Mouse (Mus musculus): ENCODE measurements around the gene Large2.
"Not testable (repeated sequence)": the region's sequence is repeated elsewhere in the genome, so short reads cannot be mapped to it uniquely, and the experiment has no call there.

The Large2 gene

DNA sequence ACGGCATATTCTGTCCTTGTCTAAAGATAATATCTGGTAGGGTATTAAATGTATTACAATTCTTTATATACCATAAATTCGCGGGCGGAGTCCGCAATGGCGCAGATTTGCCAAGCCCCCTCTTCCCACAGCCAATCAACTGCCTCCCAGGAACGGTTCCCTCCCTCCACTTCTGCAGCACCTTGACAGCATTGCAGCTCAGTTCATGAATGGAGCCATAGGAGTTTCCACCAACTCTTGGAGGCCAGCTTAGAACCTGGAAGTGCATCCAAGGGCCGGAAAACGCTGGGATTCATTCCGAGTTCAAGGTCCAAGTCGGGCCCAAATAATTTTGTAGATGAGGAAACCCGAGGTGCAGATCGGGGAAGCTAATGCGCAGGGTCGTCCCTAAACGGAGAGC lies at the start of gene Large2, which contains the start of gene Pex16:
Gene Large2, minus strand, starts transcription at position 356 of the 400 bp plus-strand sequence.
Gene Pex16, plus strand, starts transcription at position 163 of the 400 bp plus-strand sequence.
- DNase-seq (ENCODE audit: low read depth, low spot score): no peak

DNA sequence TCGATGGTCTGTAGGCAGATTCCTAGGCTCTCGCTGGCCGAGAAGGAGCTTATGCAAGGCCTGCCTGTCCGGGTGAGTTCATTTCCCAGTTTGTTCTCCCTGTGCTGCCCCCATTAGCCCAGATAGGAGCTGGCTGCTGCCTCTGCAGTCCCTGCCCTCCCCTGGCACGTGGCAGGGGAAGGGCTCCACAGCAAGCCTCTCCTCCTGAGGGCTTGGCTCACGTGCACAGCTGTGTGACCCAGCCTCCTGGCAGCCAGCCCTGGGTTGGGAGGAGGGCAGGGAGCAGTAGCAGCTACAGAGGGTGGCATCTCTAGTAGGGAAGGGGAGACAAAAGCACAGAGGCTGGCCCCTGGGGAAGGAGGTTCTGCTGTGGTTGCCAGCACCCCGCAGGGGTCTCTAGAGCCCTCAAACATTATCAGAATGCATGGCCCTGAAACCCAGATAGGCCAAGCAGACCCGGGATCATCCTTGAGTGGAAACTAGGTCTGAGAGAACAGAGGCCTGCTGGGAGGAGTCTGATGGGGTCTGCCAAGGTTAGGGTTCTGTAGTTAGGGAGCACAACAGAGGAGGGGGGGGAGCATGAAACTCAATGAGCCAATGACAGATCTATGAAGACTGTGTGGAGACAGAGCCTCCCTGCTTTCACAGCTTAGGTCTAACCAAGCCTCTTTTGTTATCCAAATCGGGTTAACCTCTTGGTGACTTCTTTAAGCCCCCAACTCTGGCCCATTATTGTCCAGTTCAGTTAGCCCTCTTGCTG lies 49.2 kb upstream of the Large2 start:
- peak; percentile 72 for DNase-seq (ENCODE audit: low read depth, low spot score)

DNA sequence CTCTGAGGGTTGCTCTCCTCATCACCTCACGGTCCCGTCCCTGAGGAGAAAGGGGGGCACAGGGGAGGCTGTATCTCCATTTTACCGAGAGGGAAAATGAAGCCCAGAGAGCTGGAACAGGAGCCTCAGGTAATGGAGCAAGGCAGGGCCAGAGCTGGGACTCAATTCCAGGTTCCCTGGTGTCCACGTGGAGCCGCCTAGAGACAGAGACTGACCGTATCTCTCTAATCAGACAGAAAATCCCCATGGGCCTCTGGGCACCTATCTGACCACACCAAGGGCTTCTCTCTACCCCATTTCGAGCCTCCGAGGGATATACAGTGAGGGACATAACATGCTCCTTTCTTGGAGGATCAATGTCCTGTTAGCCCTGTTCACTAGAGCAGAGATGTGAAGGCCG lies 48.5 kb upstream of the Large2 start:
- DNase-seq (ENCODE audit: low read depth, low spot score): no peak

DNA sequence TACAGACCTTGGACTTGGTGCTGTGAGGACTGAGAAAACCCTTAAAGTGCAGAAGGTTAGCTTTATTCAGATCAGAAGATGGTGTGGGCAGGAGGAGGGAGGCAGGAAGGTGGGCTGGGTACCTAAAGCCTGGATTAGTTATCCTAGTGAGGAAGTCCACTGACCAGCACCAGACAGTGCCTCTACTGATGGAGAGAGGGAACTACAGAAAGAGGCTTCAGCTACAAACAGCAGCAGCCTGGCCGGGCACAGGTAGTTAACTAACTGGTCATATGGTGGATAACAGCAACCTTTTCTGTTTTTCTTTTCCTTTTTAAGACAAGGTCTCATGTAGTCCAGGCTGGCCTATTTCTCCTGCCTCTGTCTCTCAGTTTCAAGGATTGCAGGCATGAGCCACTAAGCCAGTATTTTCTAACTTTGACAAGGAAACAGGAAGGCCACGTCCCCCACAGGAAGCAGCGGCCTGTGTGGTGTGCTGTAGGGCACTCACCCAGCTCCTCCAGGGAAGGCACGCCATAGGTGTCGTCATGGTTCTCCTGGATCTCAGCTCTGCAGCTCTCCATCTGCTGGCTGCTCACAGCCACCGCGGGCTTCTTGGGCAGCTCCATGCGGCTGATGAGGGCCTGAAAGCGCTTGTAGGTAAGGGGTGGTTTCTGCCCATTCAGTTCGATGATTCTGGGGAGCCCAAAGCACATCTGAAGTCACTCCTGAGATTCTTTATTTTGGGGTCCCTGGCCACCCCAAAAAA lies 47.9 kb upstream of the Large2 start:
- DNase-seq (ENCODE audit: low read depth, low spot score): no peak

DNA sequence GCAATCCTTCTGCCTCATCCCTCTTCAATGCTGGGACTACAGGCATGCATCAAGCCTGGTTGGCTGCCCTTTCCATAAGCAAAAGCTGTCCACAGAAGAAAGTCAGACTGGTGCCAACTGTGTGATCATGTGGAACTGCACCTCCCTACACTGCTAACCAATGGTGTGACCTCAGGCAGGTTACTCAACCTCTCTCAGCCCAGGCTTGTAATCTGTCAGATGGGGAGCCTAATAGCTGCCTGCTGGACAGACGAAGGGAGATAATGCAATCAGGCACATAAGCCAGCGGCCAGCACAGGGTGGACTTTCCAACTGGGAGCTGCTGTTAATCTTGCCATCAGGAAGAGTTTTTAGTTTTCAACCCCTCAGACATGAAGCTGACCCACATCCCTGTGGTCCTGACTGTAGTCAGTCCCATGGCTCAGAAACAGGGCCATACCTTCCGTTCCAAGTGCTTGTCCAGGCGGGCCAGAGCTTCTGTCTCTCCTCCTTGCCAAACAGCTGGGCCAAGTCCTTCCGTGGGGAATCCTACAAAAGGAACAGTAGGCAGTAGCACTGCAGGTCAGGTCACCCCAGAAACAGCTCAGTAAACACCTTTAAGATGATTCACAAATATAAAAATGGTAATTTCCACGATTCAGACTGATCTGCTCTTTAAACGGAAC lies 47.2 kb upstream of the Large2 start:
- DNase-seq (ENCODE audit: low read depth, low spot score): no peak

DNA sequence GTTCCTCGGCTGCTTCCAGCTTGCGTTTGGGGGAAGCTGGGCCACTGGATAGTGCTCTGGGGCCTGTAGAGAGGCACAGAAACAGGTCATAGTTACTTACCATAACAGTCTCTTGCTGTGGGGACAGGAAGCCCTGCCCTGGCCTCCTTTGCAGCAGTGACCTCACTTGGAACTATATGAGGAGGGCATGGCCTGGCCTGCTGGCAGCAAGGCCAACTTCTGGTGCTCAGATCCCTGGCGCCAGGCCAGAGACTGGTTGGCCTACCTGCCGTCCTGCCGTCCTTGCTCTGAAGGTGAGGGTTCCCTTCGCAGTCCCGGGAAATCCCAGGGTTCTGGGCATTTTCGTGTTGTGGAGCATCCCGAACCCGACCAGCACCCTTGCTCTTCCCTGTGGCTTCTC lies 37.0 kb upstream of the Large2 start:
- no peak for DNase-seq (ENCODE audit: low read depth, low spot score)

DNA sequence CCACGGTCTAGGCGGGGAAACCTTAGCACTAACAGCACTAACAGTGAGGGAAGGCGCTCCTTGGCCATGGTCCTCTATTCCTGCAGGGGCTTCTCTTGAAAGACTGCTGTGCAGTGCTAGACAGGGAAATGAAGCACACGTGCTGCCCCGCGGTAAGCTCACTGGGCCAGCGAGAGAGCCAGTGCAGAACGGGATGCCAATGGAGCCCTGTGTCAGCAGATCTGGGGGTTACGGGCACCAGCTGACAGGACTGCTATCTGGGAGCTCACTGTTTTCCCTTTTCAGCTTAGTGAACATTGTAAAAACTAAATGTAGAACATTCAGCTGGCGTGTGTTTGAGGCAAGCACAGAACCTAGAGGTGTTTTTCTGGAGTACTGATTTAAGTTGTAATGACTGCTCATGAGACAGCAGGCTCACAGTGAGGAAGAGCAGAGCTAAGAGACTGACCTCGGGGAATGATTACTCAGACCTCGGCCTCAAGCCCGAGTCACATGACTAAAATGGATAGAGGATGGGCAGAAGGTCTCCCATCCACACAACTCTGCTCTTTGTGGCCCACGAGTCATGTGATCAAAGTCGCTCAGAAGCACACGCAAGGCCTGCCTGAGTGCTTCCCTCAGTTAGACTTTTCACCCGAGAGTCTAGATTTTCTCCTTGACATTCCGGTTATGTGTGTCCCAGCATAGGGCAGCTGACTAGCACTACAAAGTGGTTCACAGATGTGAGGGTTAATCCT lies 33.8 kb upstream of the Large2 start:
- no peak for DNase-seq (ENCODE audit: low read depth, low spot score)

DNA sequence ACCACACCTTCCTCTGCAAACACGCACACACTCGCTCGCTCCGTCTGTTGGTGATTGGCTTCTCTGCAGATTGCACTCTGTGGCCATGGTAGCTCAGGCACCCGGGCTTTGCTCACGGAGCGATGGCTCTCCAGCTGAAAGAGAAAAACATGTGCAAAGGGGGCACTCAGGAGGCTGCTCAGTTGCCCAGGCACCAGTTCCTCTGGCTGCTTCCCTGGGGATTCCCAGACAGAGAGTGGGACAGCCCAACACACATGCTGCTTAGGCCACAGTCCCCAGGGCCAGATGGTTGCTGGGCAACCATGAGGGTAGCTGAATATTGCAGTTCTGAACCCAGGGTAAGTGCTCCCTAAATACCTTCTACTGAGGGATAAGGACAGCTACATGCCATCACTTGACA lies 31.0 kb upstream of the Large2 start:
- DNase-seq (ENCODE audit: low read depth, low spot score): no peak

DNA sequence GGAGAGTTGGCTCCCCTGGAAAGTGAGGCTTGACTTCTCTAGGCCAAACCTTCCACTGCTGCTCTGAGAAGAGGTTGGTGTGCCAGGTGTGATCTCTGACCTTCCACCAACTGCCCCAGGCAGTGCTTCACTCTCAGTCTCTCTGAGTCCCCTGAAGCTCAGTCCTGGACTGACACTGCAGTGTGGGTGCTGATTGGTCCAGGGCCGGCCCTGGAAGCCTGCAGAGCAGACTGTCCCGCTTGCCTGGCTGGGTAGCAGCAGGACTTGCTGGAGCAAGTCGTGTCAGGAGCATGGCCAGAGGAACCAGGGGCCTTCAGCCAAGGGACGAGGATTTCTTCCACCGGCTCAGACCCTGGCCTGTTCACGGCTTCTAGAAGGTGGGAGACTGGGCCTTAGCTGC lies 30.1 kb upstream of the Large2 start:
- DNase-seq (ENCODE audit: low read depth, low spot score): no peak

DNA sequence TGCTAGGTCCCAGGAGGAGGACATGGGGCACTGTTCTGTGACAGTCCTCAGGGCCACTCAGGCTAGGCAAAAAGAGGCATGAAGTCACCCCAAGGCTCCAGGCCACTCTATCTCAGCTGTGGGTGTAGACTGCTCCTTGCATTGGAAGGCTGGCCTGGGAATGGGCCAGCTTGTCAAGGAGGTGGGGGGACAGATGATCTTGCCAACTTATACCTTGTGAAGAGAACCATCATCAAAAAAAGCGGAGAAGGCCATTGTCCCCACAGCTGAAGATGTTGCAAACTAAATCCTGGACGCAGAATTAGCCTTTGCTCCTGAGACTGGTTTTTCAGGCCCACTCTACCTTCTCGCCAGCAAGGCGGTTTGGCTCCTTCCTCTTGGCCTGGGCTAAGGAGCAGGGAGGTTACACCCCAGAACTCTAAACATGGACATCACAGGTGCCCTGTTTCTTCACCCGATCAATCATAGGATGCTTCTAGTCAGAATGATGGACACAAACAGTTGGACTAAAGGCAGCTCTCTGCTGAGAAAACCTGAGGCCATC lies 29.2 kb upstream of the Large2 start:
- DNase-seq (ENCODE audit: low read depth, low spot score): no peak

DNA sequence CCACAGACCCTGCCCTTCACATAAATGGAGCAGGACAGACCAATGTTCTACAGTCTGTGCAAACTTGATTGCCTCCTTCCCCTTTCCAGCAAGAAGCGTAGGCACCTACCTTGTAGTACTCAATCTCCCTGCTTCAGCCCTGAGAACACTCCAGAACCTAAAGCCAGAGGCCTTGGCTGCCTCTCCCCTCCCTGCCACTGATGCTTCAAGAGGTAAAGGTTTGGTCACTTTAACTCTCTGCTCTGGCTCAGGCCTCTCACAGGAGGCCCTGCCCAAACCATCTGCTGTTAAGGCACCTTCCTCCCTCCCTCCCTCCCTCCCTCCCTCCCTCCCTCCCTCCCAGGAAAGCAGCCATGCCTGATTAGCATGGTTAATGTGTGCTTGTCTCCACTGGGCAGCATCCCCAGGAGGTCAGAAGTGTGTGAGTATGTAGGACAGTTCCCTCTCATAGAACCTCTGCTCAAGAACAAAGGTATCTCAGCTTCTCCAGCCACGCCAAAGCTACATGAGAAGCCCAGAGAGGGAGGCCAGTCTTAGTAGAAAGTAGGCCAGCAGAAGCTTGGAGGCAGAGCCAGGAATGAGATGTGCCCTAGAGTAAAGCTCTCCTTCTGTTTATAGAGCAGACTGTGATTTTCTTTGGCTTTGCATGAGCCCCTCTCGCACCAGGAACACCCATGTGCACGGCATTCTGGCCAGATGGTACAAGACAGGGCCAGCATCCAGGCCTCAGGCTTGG lies 28.1 kb upstream of the Large2 start:
- no peak for DNase-seq (ENCODE audit: low read depth, low spot score)

DNA sequence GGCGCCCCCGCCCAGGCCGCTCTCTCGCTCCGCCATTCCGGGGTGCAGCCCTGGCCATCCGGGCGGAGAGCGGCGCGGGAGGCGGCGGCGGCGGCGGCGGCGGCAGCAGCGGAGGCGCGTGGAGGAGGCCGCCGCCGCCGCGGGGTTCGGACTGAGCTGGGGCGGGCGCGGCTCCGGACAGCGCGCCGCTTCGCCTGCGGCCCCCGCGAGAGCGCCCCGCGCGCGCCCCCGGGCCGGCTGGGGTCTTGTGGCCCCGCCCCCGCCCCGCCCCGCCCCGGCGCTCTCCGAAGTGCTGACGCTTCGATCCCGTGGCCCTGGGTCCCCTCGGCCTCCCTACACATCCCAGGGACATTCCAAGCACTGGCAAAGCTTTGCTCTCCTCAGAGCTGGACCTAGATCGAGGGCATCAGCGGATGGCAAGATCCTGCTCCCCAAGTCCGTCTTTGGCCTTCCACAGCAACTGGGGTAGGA lies 26.5 kb upstream of the Large2 start, which contains the start of gene Mapk8ip1:
Gene Mapk8ip1, minus strand, starts transcription at position 173 of the 471 bp plus-strand sequence.
- no peak for DNase-seq (ENCODE audit: low read depth, low spot score)

DNA sequence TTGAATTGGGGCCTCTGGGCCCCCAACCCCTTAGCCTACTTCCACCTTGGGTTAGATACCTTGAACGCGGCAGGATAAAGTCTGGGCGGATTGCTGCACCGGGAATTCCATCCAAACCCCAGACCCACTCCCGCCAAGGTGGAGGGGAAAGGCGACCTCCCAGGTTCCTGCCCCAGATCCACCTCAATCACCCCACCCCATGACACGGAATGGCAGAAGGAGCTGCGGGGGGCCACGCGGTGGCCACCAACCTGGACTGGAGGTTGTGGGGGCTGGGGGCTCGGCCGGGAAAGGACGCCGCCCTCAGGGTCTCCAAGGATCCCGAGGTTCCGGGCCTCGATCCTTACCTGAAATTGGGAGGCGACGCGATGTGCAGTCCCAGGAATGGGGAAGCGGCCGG lies 26.0 kb upstream of the Large2 start:
- DNase-seq (ENCODE audit: low read depth, low spot score): no peak

DNA sequence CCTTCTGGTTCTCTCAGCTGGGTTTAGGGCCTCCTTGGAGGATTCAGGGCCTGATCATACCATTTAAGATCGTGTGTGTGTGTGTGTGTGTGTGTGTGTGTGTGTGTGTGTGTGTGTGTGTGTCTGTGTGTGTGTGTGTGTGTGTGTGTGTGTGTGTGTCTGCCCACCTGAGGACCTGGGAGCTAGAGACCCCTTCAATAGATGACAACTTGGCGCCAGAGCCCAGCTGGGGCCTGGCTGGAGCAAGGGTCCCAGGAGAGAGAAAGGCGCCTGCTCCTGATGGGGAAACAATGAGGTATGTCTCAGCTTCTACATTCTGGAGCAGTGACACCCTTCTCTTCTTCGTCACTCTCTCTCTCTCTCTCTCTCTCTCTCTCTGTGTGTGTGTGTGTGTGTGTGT lies 25.2 kb upstream of the Large2 start:
- DNase-seq (ENCODE audit: low read depth, low spot score): not testable (repeated sequence)

DNA sequence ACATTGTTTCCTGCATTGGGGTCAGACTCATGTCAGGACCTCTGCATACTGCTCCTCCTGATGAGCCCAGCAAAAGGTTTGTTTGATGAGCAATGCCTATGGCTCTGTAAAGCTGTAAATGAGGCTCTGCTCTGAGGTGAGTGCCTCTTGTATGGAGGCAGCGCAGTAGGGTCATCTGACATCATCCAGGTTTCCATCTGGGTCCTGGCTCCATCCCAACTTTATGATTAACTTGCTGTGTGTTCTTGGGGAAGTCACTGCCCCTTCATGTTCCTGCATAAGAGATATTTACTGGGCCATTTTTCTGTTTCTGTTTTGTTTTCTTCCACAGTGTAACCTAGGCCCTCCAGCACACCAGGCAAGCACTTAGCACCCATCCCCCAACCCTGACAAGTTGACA lies 22.8 kb upstream of the Large2 start:
- DNase-seq (ENCODE audit: low read depth, low spot score): no peak

DNA sequence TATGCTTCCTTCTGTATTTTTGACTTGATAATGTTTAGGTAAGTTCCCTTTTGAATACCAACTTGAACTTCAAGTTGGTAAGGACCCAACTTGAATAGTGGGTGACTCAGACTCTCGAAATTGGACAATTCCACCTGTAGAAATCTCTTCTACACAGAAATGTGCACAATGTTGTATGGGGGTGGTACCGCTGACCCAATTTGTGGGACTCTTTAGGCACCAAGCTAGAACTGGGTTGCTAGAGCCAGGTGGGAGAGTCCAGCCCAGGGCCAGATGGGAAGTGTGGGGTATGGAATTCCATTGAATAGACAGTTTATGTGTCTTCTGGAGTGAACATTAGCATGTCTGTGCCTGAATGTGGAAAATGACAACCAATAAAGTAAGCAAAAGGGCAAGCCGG lies 20.9 kb upstream of the Large2 start:
- no peak for DNase-seq (ENCODE audit: low read depth, low spot score)

DNA sequence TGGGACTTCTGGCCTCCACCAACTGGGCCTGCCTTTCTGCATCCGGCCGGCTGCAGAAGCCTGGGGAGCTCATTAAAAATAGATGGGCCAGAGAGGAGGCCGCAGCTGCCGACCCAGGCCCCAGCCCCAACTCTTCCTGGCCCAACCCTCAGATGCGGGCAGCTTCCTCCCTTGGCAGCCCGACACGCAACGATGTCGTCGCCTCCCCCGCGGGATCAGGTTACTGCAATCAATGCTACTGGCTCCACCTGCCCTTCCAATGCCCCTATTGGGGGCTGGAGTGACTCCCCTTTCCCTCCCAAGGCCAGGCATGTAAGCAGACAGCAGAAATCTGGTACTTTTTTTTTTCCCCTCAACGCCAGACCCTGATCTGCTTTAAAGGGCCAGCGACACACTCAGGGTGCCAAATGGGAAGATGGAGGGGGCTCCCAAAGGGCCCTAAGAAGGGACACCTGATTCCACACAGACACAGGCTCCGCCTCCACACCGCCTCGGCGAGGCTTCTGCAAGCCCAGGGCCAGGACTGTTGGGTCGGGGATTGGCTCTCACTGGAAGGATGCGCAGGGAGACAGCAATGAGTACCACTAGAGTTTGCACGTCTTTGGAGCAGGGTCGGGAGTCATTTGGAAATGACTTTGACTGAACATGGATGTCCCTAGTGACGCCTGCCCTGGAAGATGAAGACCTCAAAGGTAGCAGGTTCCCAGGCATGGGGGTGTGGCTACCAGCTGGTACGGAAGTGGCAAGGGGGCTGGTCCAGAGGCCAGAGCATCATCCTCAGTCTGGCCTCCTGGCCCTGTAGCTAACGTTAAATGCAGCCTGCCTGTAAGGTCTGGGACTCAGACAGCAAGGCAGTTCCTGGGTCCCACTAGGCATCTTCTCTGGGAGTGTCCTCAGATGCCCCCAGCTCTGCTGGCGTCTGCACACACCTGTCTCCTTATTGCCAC lies 17.9 kb upstream of the Large2 start:
- no peak for DNase-seq (ENCODE audit: low read depth, low spot score)

DNA sequence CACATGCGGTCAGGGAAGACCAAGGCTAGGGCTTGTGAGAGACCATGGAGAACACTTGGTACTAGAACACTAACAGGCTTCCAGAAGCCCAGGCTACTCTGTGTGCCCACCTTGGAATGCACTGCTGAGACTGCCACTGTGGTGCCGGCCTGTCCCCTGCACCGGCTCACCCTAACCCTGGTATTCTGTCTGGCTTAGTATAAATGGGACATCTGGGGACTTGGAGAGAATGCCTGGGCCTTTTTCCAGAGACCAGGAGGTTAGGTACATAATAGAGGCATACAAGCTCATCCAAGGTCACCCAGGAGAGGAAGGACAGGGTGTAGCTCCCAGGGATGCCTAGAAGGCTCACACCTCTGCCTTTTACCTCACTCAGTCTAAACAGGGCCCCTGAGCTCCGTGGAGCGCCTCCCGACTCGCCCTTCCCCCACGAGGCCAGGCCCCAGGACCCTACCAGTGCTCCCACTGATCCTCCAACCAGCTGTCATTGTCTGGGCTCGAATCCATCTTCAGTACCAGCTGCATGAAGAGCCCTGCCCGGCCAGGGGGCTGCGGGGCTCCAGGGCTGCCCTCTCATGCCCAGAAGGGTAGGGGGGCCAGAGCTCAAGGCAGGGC lies 17.1 kb upstream of the Large2 start:
- DNase-seq (ENCODE audit: low read depth, low spot score): peak; percentile 32

DNA sequence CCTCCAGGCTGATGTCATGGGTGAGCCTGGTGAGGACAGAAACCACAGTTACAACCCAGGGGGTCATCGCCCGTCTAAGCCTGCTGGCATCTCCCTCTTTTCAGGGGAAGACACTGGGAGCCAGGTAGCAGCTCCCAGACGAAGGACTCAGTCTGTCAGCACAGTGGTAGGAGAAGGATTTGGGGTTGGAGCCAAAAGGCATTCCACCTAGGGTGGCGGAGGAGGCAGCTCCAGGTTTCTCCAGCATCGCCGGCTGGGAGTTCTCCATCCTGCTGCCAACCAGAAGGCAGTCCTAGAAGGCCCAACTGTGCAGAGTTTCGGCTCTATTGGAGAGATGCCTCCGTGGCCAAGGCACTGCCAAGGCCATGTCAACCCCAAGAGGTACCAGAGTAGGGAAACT lies 16.4 kb upstream of the Large2 start:
- no peak for DNase-seq (ENCODE audit: low read depth, low spot score)
